Mouse (Mus musculus) C2C12 (cell line): Measurements from ENCODE around the gene Nadk. TPM values are rescaled to one million over a fixed set of nuclear protein-coding genes. Genes with fewer than 3 reads are reported as not detected.

Experiments used
- H3K27me3 ChIP-seq: one replicate; pipeline ENCODE4 v1.6.1; 2011; ENCODE audit not compliant: control insufficient read depth, insufficient read depth, insufficient read length
- H3K36me3 ChIP-seq: one replicate; pipeline ENCODE4 v1.6.1; 2011; ENCODE audit not compliant: control insufficient read depth, insufficient read depth
- H3K4me3 ChIP-seq: one replicate; pipeline ENCODE4 v1.5.1; 2011; ENCODE audit warnings: mild to moderate bottlenecking, control low read depth; ENCODE audit not compliant: poor library complexity, insufficient read depth, severe bottlenecking
- H3K79me2 ChIP-seq: one replicate; pipeline ENCODE4 v1.6.1; 2011; ENCODE audit not compliant: control insufficient read depth, insufficient read depth
- H3K79me3 ChIP-seq: one replicate; pipeline ENCODE4 v1.6.1; 2011; ENCODE audit warnings: low read depth, control low read depth
- H3ac ChIP-seq: one replicate; pipeline ENCODE3; 2011; ENCODE audit warnings: low read depth; ENCODE audit not compliant: control insufficient read depth, insufficient read length
- CEBPB ChIP-seq: IDR thresholded peaks from one replicate; pipeline ENCODE4 v1.6.1; 2011; ENCODE audit warnings: low read depth, mild to moderate bottlenecking, control low read depth, moderate library complexity
- CTCF ChIP-seq: IDR thresholded peaks from one replicate; pipeline ENCODE4 v1.5.1; 2011; ENCODE audit not compliant: control insufficient read depth, insufficient read depth, insufficient read length
- FOSL1 ChIP-seq: IDR thresholded peaks from one replicate; pipeline ENCODE4 v1.8.0; 2011; ENCODE audit warnings: mild to moderate bottlenecking, low read length; ENCODE audit not compliant: poor library complexity, insufficient read depth, severe bottlenecking
- MAX ChIP-seq: IDR thresholded peaks from one replicate; pipeline ENCODE4 v1.6.1; 2011; ENCODE audit warnings: mild to moderate bottlenecking, control low read depth
- MYOD1 ChIP-seq: IDR thresholded peaks from one replicate; pipeline ENCODE4 v1.6.1; 2011; ENCODE audit warnings: low read depth; ENCODE audit not compliant: control insufficient read depth, insufficient read length
- MYOG ChIP-seq: IDR thresholded peaks from one replicate; pipeline ENCODE4 v1.6.1; 2011; ENCODE audit not compliant: control insufficient read depth, insufficient read length; ENCODE audit errors: extremely low read depth
- USF1 ChIP-seq: IDR thresholded peaks from one replicate; pipeline ENCODE4 v1.6.1; 2011; ENCODE audit warnings: low read depth, mild to moderate bottlenecking, control low read depth, moderate library complexity
- long read RNA-seq, 2 experiments: library from polyadenylated mRNA; unstranded; transcript quantifications; one replicate each; pipeline ENCODE4 v2.0.0; 2019 to 2020
- polyA plus RNA-seq: library from polyadenylated mRNA; unstranded; fragments of >200 nt; fragmentation: generic; extraction: Trizol; gene quantifications from one replicate; pipeline ENCODE4 v1.2.1, GENCODE M21; 2012; ENCODE audit warnings: missing spikeins

Nadk gene
- 209 TPM for polyA plus RNA-seq
- long read RNA-seq, experiment 1, transcript Nadk-203 (12 exons, 3,152 nt), result major isoform, 91 of 132 reads
- long read RNA-seq, experiment 1, transcript Nadk-202 (10 exons, 2,737 nt), result minor isoform, 7 of 132 reads
- long read RNA-seq, experiment 1, partial matches to known transcripts, result 12 of 132 reads
- long read RNA-seq, experiment 1, other reads (novel, unspliced or antisense), result 22 of 132 reads
- long read RNA-seq, experiment 2, transcript Nadk-202 (10 exons, 2,737 nt), result minor isoform, 364 of 3,180 reads
- long read RNA-seq, experiment 2, transcript Nadk-203 (12 exons, 3,152 nt), result major isoform, 2,151 of 3,180 reads
- long read RNA-seq, experiment 2, partial matches to known transcripts, result 161 of 3,180 reads
- long read RNA-seq, experiment 2, other reads (novel, unspliced or antisense), result 504 of 3,180 reads

DNA sequence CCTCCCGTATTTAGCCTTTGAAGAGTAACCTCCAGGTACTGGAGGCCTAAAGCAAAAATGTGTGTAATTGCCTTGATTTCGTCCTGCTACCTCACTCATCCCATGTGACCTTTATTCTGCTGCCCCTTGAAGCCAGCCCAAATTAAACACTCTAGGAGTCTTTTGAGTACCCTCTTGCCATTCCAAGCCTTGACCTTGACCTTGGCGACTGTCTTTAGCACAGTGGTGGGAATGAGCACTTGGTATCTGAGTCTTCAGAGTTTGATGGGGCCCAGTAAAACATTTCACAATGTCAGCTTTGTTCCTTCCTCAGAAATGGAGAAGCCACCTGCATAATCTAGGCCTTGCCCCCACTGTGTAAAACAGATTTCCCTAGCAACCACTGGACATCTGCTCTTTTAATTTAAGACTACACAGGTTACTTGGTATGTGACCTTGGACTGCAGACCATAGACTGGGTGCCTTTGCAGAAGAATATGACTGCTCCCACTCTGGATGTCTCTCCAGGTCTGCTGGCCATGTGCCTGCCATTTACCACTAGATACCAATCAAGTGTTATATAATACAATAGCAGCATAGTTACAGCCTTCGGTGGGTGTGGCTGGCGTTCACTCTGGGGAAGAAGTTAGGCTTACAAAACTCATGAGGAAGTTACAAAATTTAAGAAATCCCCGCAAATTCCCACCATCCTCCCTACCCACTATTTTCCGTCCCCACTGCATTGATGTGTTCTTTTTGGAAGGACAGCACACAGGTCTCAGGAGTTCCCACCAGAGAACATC, at the start of gene Nadk:
Nadk (plus strand) TSS at position 718 of the 782 bp plus-strand sequence.
- H3ac ChIP-seq, result peak within 1 kb of the TSS; percentile 49
- H3K79me3 ChIP-seq, result peaks cover 27% of the 10 kb centered on the region
- peaks cover 53% of the 10 kb centered on the region for H3K36me3 ChIP-seq
- H3K79me2 ChIP-seq, result peaks cover 35% of the 10 kb centered on the region
- peak within 1 kb of the TSS; percentile 21 for H3K4me3 ChIP-seq
- H3K27me3 ChIP-seq, result no peaks in the 10 kb centered on the region
- no peak for TF ChIP-seq MAX
- no peak for TF ChIP-seq MYOG
- no peak for TF ChIP-seq FOSL1
- no peak for TF ChIP-seq CTCF
- TF ChIP-seq USF1, result no peak
- no peak for TF ChIP-seq CEBPB

- Histone ChIP-seq H3K27me3 (no peaks in the 10 kb centered on the region), H3ac (no peak overlapping the region), H3K36me3 (peaks cover 25% of the 10 kb centered on the region), H3K79me3 (peaks cover 98% of the 10 kb centered on the region), H3K79me2 (peaks cover 100% of the 10 kb centered on the region), H3K4me3 (no peak overlapping the region)
- TF ChIP-seq MYOD1, result no peak
- no peak for TF ChIP-seq MAX
- TF ChIP-seq MYOG, result no peak
- no peak for TF ChIP-seq CEBPB
- no peak for TF ChIP-seq CTCF
- TF ChIP-seq FOSL1, result no peak
- TF ChIP-seq USF1, result no peak
Observed at GRCm38 (mm10) chr4:155514810-155515209, 47.4 kb upstream of the Nadk start.

DNA sequence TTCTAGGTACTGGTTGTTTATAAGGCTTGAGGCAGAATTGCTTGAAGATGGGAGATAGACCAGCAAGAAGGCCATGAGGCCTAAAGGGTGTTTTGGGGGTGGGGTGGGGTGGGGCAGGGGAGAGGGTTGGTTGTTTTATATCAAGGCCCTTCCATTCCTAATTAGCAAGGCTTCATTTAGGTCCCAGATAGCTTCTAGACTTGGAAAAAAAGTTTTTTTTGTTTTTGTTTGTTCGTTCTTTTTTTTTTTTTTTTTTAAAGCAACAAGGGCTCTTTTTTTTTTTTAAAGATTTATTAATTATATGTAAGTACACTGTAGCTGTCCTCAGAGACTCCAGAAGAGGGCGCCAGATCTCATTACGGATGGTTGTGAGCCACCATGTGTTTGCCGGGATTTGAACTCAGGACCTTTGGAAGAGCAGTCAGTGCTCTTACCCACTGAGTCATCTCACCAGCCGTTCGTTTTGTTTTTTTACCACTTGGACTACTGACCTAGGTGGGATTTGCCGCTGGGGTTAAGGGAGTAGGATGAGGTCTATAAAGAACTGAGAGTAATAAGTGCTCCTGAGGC, 44.1 kb upstream of the Nadk start:
- no peaks in the 10 kb centered on the region for H3K27me3 ChIP-seq
- H3K36me3 ChIP-seq, result peaks cover 39% of the 10 kb centered on the region
- H3ac ChIP-seq, result no peak overlapping the region
- peaks cover 100% of the 10 kb centered on the region for H3K79me2 ChIP-seq
- TF ChIP-seq MYOD1 (no peak), MAX (no peak), MYOG (no peak), FOSL1 (no peak), CTCF (no peak), CEBPB (no peak), USF1 (no peak)
- H3K79me3 ChIP-seq, result peaks cover 97% of the 10 kb centered on the region
- H3K4me3 ChIP-seq, result no peak overlapping the region

- peaks cover 100% of the 10 kb centered on the region for H3K79me2 ChIP-seq
- H3ac ChIP-seq, result no peak overlapping the region
- H3K4me3 ChIP-seq, result no peak overlapping the region
- TF ChIP-seq MAX (no peak), FOSL1 (no peak), MYOG (no peak), USF1 (no peak), CTCF (no peak), CEBPB (no peak), MYOD1 (no peak)
- H3K36me3 ChIP-seq, result peaks cover 43% of the 10 kb centered on the region
- H3K27me3 ChIP-seq, result no peaks in the 10 kb centered on the region
- H3K79me3 ChIP-seq, result peaks cover 96% of the 10 kb centered on the region
Observed at GRCm38 (mm10) chr4:155522327-155522726, 39.9 kb upstream of the Nadk start.

- no peak overlapping the region for H3ac ChIP-seq
- H3K4me3 ChIP-seq, result no peak overlapping the region
- H3K27me3 ChIP-seq, result no peaks in the 10 kb centered on the region
- peaks cover 98% of the 10 kb centered on the region for H3K79me3 ChIP-seq
- H3K36me3 ChIP-seq, result peaks cover 68% of the 10 kb centered on the region
- no peak for TF ChIP-seq USF1
- peaks cover 100% of the 10 kb centered on the region for H3K79me2 ChIP-seq
Observed at GRCm38 (mm10) chr4:155525751-155526150, 36.4 kb upstream of the Nadk start.

GRCm38 (mm10) chr4:155529294-155529693, 32.9 kb upstream of the Nadk start:
- no peak for TF ChIP-seq MAX
- H3ac ChIP-seq, result no peak overlapping the region
- H3K79me2 ChIP-seq, result peaks cover 100% of the 10 kb centered on the region
- H3K79me3 ChIP-seq, result peaks cover 89% of the 10 kb centered on the region
- H3K36me3 ChIP-seq, result peaks cover 77% of the 10 kb centered on the region
- H3K27me3 ChIP-seq, result no peaks in the 10 kb centered on the region
- H3K4me3 ChIP-seq, result no peak overlapping the region
